Mouse (Mus musculus) CD4-positive naive resting alpha-beta T cell, adult 57 days (primary cell): Measurements from ENCODE around the gene C1qb. TPM values are rescaled to one million over a fixed set of nuclear protein-coding genes. Genes with fewer than 3 reads are reported as not detected.

ENCODE experiments used
- total RNA-seq: library from RNA; stranded (reverse); gene quantifications from one replicate; pipeline ENCODE4 v1.2.4, GENCODE M21; 2023

Gene C1qb
- total RNA-seq: 13.9 TPM

DNA sequence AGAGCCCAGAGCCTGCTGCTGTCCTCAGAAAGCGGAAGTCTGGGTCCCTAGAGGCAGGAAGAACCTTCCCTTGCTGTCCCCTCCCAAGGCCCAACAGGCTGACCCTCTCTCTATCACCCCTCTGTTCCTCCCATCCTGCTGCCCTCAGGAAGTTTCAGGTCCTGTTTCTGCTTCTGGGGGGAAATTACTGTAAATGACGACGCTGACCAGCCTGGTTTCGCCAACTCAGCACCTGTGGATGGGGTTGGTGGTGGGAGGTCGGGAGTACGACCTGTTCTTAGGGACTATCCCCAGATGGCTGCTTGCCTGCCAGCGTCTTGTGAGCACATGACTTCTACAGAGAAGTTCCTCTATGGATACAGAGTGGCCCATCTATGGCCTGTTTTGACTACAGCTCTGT, at the start of gene C1qb:
TSS of gene C1qb (minus strand) at position 87 of the 400 bp plus-strand sequence.

DNA sequence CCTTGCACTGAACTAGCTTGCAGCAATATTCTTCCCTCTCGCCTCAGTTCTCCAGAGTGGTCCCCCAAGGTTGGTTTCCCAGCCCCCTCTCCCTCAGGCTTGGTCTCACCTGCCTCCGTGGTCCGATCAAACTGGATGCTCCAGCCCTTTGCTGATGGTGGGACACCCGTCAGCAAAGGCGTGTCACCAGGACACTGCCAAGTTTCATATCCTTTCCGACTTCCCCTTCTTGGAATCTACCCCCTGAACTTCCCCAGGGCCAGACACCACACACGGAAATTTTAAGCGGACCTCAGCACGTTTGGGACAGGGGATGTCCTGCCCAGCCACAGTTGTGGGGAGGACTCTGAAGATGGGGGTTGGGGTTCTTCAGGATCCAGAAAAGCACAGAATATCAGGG, 12.7 kb upstream of the C1qb start, which contains the start of gene C1qa:
TSS of gene C1qa (minus strand) at position 167 of the 400 bp plus-strand sequence.

DNA sequence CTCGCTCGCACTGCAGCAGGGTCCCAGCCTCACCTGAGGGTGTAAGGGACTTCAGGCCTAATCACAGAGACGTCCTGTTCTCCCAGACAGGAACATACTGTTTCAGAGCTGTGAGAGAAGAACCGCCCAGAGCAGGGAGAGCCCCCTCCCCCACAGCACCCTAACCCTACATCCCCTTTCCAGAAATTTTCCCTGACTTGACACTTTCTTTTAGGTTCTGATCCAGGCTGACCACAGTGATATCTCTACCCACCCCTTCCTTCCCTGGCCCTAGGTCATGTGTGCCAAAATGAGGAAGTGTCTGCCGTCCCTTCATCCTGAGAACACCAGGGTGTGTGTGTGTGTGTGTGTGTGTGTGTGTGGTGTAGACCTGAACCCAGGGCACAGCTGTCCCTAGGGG, 6.8 kb upstream of the C1qb start, which contains the start of gene C1qc:
TSS of gene C1qc (minus strand) at position 255 of the 400 bp plus-strand sequence.

DNA sequence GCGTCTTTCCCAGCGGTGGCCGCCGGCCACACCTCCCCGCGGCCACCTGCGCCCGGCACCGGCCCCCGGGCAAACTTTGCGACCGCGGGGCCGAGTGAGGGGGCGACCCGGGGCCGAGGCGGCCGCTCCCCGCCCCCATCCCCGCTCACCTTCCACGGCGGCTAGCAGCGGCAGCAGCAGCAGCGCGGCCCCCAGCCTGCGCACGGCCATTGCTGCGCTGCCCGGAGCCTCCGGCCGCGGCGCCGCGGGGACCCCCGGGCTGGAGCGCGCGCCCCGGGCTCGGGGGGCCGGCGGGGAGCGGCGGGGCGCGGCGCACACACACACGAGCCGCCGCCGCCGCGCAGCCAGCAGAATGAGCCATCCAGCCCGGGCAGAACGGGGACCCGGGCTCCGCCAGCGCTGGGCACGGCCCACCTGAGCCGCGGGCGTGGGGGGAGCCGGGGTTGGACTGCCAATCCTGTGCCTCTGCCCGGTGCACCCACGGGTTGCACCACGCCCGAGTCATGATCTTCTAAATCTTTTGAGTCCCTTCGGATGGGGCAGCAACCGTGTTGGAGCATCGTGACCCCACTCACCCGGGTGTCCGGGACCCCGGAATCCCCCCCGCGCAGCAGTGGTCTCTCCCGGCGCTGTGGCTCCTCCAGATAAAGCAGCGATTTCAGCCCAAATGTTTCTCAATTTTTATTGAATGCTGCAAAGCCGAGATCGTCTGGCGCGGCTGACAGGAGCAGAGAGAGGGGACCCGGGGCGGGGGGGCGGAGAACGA, 50.2 kb downstream of the C1qb start, which contains the start of gene Ephb2:
TSS of gene Ephb2 (minus strand) at position 368 of the 766 bp plus-strand sequence.

Other genes starting within 250 kb of the C1qb start
- not detected for gene Ephb2, start 50.2 kb downstream of the C1qb start, total RNA-seq
- 10.8 TPM for gene C1qc, start 6.9 kb upstream of the C1qb start, total RNA-seq
- gene C1qa, start 12.6 kb upstream of the C1qb start, total RNA-seq: 12.3 TPM
- not detected for gene Epha8, start 70.6 kb upstream of the C1qb start, total RNA-seq
- 30.3 TPM for gene Zbtb40, start 162.6 kb upstream of the C1qb start, total RNA-seq